Mouse (Mus musculus): ENCODE results near the gene Tdrkh. TPM values are rescaled to one million over a fixed set of nuclear protein-coding genes. Genes with fewer than 3 reads are reported as not detected.
A peak's percentile ranks its signal among the peaks of the same experiment; 100 is the strongest.

The Tdrkh gene
- polyA plus RNA-seq, 1 experiment from 2014 or later: 8.6 TPM

DNA sequence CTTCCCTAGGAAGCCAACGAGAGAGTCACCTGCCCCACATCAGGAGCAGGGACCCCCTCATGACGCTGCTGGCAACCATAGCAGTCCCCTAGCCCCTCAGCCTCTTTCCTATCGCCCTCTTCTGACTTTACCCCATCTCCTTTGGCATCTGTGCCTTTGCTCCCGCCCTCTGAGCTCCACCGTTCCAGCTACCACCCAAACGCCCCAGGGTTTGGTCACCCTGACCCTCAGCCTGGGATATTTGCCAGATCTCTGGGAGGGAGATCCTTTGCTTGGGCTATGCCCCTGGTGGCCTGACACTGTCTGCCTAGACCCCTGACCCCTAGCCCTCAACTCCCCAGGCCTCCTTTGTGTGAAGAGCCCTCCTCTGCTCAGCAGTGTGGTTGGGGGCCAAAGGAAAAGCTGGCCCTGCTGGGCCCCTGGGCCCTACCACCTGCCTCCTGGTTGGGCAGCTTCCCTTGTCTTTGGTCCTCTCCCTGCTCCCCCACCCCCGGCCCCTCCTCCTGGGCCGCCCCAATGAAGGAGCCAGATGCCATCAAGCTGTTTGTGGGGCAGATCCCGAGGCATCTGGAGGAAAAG lies 65.6 kb downstream of the Tdrkh start:
- H3K4me3 ChIP-seq (replicated peaks): no peak overlapping the region
- no peak for ATAC-seq (ENCODE audit: insufficient number of reproducible peaks, insufficient read depth, low FRiP score, low TSS enrichment, low read depth)

DNA sequence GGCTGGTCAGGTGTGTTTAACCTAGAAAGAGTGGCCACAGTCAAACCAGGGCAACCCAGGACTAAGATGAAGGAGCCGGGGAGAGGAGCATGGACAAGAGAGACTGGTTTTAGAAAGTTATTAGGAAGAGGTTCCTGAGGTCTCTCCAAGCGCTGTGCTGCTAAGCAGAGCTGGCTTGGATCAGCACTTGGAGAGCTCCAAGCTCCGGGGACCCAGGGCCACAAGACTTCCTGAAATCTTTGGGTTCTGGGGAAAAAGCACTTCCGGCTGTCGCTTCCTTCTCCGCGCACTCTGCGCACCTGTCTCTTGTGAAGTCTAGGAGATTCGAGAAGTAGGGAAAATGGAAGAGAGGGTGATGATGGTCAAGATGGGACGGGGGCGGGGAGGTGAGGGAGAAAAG lies 66.5 kb downstream of the Tdrkh start:
- Histone ChIP-seq H3K27ac (no peak overlapping the region), H3K4me3 (replicated peaks) (no peak overlapping the region), H3K36me3 (no peaks in the 10 kb centered on the region), H3K27me3 (peaks cover 49% of the 10 kb centered on the region), H3K9me3 (no peaks in the 10 kb centered on the region), H3K4me1 (replicated peaks) (peaks cover 38% of the 10 kb centered on the region), H3K4me2 (peak overlapping the region; percentile 40), H3K9ac (replicated peaks) (no peak overlapping the region)
- 3% methylated on average over 11 of the region's 11 CpGs for WGBS
- no peak for ATAC-seq (ENCODE audit: insufficient number of reproducible peaks, insufficient read depth, low FRiP score, low TSS enrichment, low read depth)

More for the DNA sequence above, 65.6 kb downstream of the Tdrkh start:
- H3K27ac ChIP-seq: no peak overlapping the region
- H3K9ac ChIP-seq (replicated peaks): no peak overlapping the region
- H3K4me2 ChIP-seq: peak overlapping the region; percentile 32; the same call in 1 of the 2 replicates
- H3K27me3 ChIP-seq: peaks cover 49% of the 10 kb centered on the region
- 6% methylated on average over 9 of the region's 9 CpGs for WGBS
- no peaks in the 10 kb centered on the region for H3K36me3 ChIP-seq
- H3K9me3 ChIP-seq: no peaks in the 10 kb centered on the region
- peaks cover 29% of the 10 kb centered on the region for H3K4me1 ChIP-seq (replicated peaks)

DNA sequence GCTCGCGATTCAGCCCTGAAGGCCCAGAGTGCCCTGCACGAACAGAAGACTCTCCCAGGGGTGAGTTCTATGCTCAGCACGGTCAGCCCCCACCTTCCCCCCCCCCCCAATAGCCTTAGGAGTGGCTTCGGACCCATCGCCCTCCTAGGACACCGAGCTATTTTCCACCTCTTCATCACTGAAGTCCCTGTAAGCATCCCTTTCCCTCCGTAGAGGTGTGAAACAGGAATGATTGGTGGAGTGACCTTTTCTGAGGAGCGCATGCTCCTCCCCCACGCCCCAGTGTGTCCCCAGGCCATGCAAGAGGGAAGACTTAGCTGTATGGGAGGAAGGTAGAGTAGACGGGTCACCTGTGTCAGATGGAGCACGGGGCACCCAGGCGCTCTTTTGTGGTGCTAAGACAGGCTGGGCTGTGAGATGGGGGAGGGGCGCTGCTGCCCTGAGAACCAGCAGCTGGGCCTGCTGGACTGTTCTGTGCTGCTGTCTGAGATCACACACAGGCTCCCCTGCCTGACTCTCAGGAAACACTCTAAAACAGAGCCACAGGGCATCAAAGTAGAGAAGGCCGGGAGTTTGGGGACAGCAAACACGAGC lies 67.3 kb downstream of the Tdrkh start, which contains the start of gene Riiad1:
Gene Riiad1 (minus strand): TSS at position 51 of the 594 bp plus-strand sequence.
- H3K36me3 ChIP-seq: no peaks in the 10 kb centered on the region
- peaks cover 39% of the 10 kb centered on the region for H3K4me1 ChIP-seq (replicated peaks)
- H3K4me2 ChIP-seq: peak within 1 kb of the TSS; percentile 40
- H3K9ac ChIP-seq (replicated peaks): no peak within 1 kb of the TSS
- 9% methylated on average over 16 of the region's 16 CpGs for WGBS
- H3K4me3 ChIP-seq (replicated peaks): no peak within 1 kb of the TSS
- H3K27me3 ChIP-seq: peaks cover 49% of the 10 kb centered on the region
- no peak for ATAC-seq (ENCODE audit: insufficient number of reproducible peaks, insufficient read depth, low FRiP score, low TSS enrichment, low read depth)
- H3K27ac ChIP-seq: no peak within 1 kb of the TSS
- no peaks in the 10 kb centered on the region for H3K9me3 ChIP-seq

DNA sequence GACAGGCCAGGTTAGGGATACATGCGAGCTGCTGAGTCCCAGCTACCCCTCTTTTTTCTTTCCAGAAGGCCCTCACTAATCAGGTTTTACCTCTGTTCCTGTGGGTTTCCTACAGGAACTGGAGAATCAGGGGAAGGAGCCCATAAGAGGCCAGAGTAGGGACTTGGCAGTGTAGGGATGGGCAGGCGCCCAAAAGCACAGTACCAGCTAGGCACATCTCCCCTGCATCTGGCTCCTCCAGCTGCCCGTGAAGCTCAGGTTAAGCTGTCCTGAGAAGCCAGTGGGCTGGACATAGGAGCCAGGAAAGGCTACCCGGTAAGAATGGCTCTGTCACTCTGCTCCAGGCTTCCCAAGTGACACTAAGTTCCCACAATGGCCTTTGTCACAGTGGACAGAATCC lies 68.4 kb downstream of the Tdrkh start:
- H3K4me2 ChIP-seq: no peak overlapping the region
- H3K4me3 ChIP-seq (replicated peaks): no peak overlapping the region
- no peaks in the 10 kb centered on the region for H3K9me3 ChIP-seq
- H3K27ac ChIP-seq: no peak overlapping the region
- no peak overlapping the region for H3K9ac ChIP-seq (replicated peaks)
- no peak for ATAC-seq (ENCODE audit: insufficient number of reproducible peaks, insufficient read depth, low FRiP score, low TSS enrichment, low read depth)
- WGBS: 66% methylated on average over 4 of the region's 4 CpGs
- H3K4me1 ChIP-seq (replicated peaks): peaks cover 36% of the 10 kb centered on the region
- peaks cover 49% of the 10 kb centered on the region for H3K27me3 ChIP-seq
- no peaks in the 10 kb centered on the region for H3K36me3 ChIP-seq

GRCm38 (mm10) chr3:94482764-94483385 lies 69.8 kb downstream of the Tdrkh start:
- ATAC-seq (ENCODE audit: insufficient number of reproducible peaks, insufficient read depth, low FRiP score, low TSS enrichment, low read depth): no peak
- H3K27me3 ChIP-seq: peaks cover 44% of the 10 kb centered on the region
- H3K4me2 ChIP-seq: no peak overlapping the region
- no peaks in the 10 kb centered on the region for H3K36me3 ChIP-seq
- no peak overlapping the region for H3K27ac ChIP-seq
- no peaks in the 10 kb centered on the region for H3K9me3 ChIP-seq
- WGBS: 89% methylated on average over 17 of the region's 17 CpGs
- no peak overlapping the region for H3K9ac ChIP-seq (replicated peaks)
- no peak overlapping the region for H3K4me3 ChIP-seq (replicated peaks)
- H3K4me1 ChIP-seq (replicated peaks): peaks cover 34% of the 10 kb centered on the region

GRCm38 (mm10) chr3:94483790-94484439 lies 70.8 kb downstream of the Tdrkh start:
- H3K36me3 ChIP-seq: no peaks in the 10 kb centered on the region
- peak overlapping the region; percentile 23 for H3K4me2 ChIP-seq
- H3K9ac ChIP-seq (replicated peaks): no peak overlapping the region
- 22% methylated on average over 20 of the region's 20 CpGs for WGBS
- peak; percentile 48; the same call in 1 of the 2 replicates for ATAC-seq (ENCODE audit: insufficient number of reproducible peaks, insufficient read depth, low FRiP score, low TSS enrichment, low read depth)
- H3K4me1 ChIP-seq (replicated peaks): peaks cover 26% of the 10 kb centered on the region
- peaks cover 33% of the 10 kb centered on the region for H3K27me3 ChIP-seq
- no peak overlapping the region for H3K4me3 ChIP-seq (replicated peaks)
- H3K27ac ChIP-seq: no peak overlapping the region
- H3K9me3 ChIP-seq: no peaks in the 10 kb centered on the region

Other genes with a start within 250 kb of the Tdrkh start
- gene Gm10696, start 235.1 kb upstream of the Tdrkh start, polyA plus RNA-seq (2016; fragmentation: Nextera tagmentation; extraction: Ambion mirVana): not detected in 2 replicates
- gene Gm5286, start 216.6 kb upstream of the Tdrkh start, polyA plus RNA-seq (2016; fragmentation: Nextera tagmentation; extraction: Ambion mirVana): not detected in 2 replicates
- gene Gm4778, start 149.2 kb upstream of the Tdrkh start, polyA plus RNA-seq (2016; fragmentation: Nextera tagmentation; extraction: Ambion mirVana): not detected in 2 replicates
- 9.1 and 10.1 TPM in 2 replicates for gene Them4, start 103.2 kb upstream of the Tdrkh start, polyA plus RNA-seq (2016; fragmentation: Nextera tagmentation; extraction: Ambion mirVana)
- gene Them5, start 71.2 kb upstream of the Tdrkh start, polyA plus RNA-seq (2016; fragmentation: Nextera tagmentation; extraction: Ambion mirVana): 0.28 TPM in 1 of 2 replicates, not detected in the other
- 2.0 and 2.1 TPM in 2 replicates for gene C2cd4d, start 50.8 kb upstream of the Tdrkh start, polyA plus RNA-seq (2016; fragmentation: Nextera tagmentation; extraction: Ambion mirVana)
- 1.1 TPM in 2 replicates for gene Rorc, start 40.5 kb upstream of the Tdrkh start, polyA plus RNA-seq (2016; fragmentation: Nextera tagmentation; extraction: Ambion mirVana)
- 0.09 TPM in 1 of 2 replicates, not detected in the other for gene Lingo4, start 14.8 kb upstream of the Tdrkh start, polyA plus RNA-seq (2016; fragmentation: Nextera tagmentation; extraction: Ambion mirVana)
- 69.3 and 69.9 TPM in 2 replicates for gene Mrpl9, start 30.0 kb downstream of the Tdrkh start, polyA plus RNA-seq (2016; fragmentation: Nextera tagmentation; extraction: Ambion mirVana)
- gene Oaz3, start 30.6 kb downstream of the Tdrkh start, polyA plus RNA-seq (2016; fragmentation: Nextera tagmentation; extraction: Ambion mirVana): 0.33 and 0.34 TPM in 2 replicates
- 2.2 and 2.7 TPM in 2 replicates for gene Celf3, start 65.0 kb downstream of the Tdrkh start, polyA plus RNA-seq (2016; fragmentation: Nextera tagmentation; extraction: Ambion mirVana)
- gene Riiad1, start 67.1 kb downstream of the Tdrkh start, polyA plus RNA-seq (2016; fragmentation: Nextera tagmentation; extraction: Ambion mirVana): 1.1 and 2.8 TPM in 2 replicates
- gene Snx27, start 169.4 kb downstream of the Tdrkh start, polyA plus RNA-seq (2016; fragmentation: Nextera tagmentation; extraction: Ambion mirVana): 58.7 and 64.1 TPM in 2 replicates
- gene Gm10972, start 229.8 kb downstream of the Tdrkh start, polyA plus RNA-seq (2016; fragmentation: Nextera tagmentation; extraction: Ambion mirVana): not detected in 2 replicates
- gene Tuft1, start 245.6 kb downstream of the Tdrkh start, polyA plus RNA-seq (2016; fragmentation: Nextera tagmentation; extraction: Ambion mirVana): 4.3 and 5.1 TPM in 2 replicates